Mouse (Mus musculus) limb, embryonic 10.5 days (tissue): ENCODE results near the gene Setd5. TPM values are rescaled to one million over a fixed set of nuclear protein-coding genes. Genes with fewer than 3 reads are reported as not detected.

Experiments
- DNase-seq: peaks from one replicate; pipeline ENCODE4 v3.0.0-alpha.2; 2017; ENCODE audit warnings: low spot score
- H3K27ac ChIP-seq: fragments of 300-500 bp; sonication (generic); 2 replicates; pipeline ENCODE4 v1.5.1; 2016; ENCODE audit warnings: mild to moderate bottlenecking
- H3K27me3 ChIP-seq: fragments of 300-500 bp; sonication (generic); 2 replicates; pipeline ENCODE4 v1.6.1; 2016; ENCODE audit warnings: low read depth, mild to moderate bottlenecking; ENCODE audit not compliant: poor library complexity, severe bottlenecking
- H3K36me3 ChIP-seq: fragments of 300-500 bp; sonication (generic); 2 replicates; pipeline ENCODE4 v1.6.1; 2016; ENCODE audit warnings: mild to moderate bottlenecking, moderate library complexity
- H3K4me1 ChIP-seq: fragments of 300-500 bp; sonication (generic); 2 replicates; pipeline ENCODE4 v1.6.1; 2016
- H3K4me3 ChIP-seq: fragments of 300-500 bp; sonication (generic); 2 replicates; pipeline ENCODE4 v1.5.1; 2016; ENCODE audit warnings: mild to moderate bottlenecking, moderate library complexity
- H3K9me3 ChIP-seq: fragments of 300-500 bp; sonication (generic); replicated peaks from 2 replicates; pipeline ENCODE4 v1.6.1; 2016; ENCODE audit warnings: mild to moderate bottlenecking
- WGBS: fragments of 180-500 bp; shearing (Covaris S2); methylation state at CpG from one replicate; pipeline ENCODE4 v1.1.7; 2016; 5-methylcytosine and 5-hydroxymethylcytosine counted together
- polyA plus RNA-seq: library from polyadenylated mRNA; unstranded; fragments of >200 nt; fragmentation: Nextera tagmentation; extraction: Ambion mirVana; gene quantifications from 2 replicates; pipeline ENCODE4 v1.2.1, GENCODE M21; 2016

The Setd5 gene
- polyA plus RNA-seq, 1 experiment from 2014 or later = 92.0 TPM

- Histone ChIP-seq H3K27me3 (no peaks in the 10 kb centered on the region), H3K27ac (no peak overlapping the region), H3K9me3 (no peaks in the 10 kb centered on the region), H3K36me3 (peaks cover 76% of the 10 kb centered on the region), H3K4me3 (no peak overlapping the region), H3K4me1 (0 out of 2 replicates have a peak, but pooled peaks cover 4% of the 10 kb centered on the region)
- DNase-seq = no peak
- 96% methylated on average over 1 of the region's 1 CpGs for WGBS
Observed at GRCm38 (mm10) chr6:113069154-113069553, 8.0 kb upstream of the Setd5 start.

DNA sequence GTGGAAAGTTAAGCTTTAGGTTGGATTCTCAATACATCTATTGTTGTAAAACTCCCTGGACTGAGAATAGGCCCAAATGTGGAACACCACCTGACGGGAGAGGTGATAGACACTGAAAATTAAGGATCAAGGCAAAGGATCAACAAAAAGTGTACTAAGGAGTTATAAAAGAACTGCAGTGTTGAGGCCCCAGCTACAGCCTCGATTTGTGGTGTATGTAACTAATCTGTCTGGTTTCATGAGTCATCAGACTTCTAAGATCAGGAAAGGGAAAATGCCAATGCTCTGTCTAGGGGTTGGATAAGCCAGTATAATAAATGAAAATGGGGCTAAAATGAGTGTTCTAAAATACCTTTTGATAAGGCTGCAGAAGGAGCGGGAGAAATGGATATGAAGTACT lies 1.9 kb upstream of the Setd5 start:
- Histone ChIP-seq H3K27me3 (no peaks in the 10 kb centered on the region), H3K9me3 (no peaks in the 10 kb centered on the region), H3K4me1 (peaks cover 28% of the 10 kb centered on the region), H3K36me3 (peaks cover 18% of the 10 kb centered on the region), H3K27ac (peak overlapping the region; percentile 99), H3K4me3 (peak overlapping the region; percentile 94)
- no peak for DNase-seq
- WGBS = 39% methylated on average over 3 of the region's 3 CpGs

DNA sequence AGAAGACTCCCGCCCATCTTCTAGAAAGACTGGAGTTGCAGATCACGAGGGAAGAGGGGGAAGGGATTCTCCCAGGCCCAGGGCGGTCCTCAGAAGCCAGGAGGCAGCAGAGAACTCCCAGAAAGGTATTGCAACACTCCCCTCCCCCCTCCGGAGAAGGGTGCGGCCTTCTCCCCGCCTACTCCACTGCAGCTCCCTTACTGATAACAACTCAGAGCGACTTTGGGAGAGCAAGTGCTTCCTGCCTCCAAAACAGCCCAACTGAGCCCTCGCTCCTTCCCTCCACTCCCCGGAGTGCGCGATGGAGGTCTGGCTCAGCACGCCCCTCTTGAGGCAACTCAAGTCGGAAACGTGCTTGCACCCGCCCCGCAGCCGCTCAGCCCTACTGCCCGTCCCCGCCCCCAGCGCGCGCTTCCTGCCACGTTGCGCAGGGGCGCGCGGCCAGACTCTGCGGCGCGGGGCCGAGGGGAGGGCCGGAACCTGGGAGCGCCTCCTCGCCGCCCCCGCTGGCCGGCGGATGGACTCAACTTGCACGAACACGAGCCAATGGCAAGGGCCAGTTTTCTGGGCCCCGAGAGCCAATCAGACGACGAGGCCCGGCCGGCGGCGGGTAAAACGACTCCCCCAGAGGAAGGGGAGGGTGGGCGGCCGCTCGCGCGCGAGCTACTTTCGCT lies 1.0 kb upstream of the Setd5 start:
- peak overlapping the region; percentile 94 for H3K4me3 ChIP-seq
- no peaks in the 10 kb centered on the region for H3K9me3 ChIP-seq
- peaks cover 12% of the 10 kb centered on the region for H3K36me3 ChIP-seq
- H3K27ac ChIP-seq = peak overlapping the region; percentile 99
- no peaks in the 10 kb centered on the region for H3K27me3 ChIP-seq
- under 1% methylated on average over 55 of the region's 55 CpGs for WGBS
- peaks cover 31% of the 10 kb centered on the region for H3K4me1 ChIP-seq
- peak; percentile 96 for DNase-seq

DNA sequence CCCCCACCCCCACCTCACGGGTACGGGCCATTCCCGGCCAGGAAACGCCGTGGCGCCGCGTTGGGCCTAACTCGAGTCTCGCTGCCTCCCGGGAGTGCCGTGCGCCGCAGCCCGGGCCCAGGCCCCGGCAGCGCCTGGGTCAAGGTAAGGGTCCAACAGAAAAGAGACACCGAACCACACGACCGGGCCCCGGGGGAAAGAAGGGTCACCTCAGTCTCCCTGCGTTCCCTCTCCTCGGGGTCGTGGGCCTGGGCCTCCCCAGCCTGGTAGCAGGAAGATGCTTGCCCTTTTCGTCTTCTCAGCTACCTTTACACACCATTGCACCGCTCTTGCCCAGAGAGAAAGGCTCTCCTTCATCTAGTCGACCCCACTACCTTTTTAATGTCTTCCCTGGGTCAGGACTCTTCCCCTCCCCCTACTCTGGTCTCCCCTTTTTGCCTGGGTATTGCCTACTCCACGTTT lies 435 bp downstream of the Setd5 start:
- H3K4me1 ChIP-seq = peaks cover 44% of the 10 kb centered on the region
- DNase-seq = no peak
- no peaks in the 10 kb centered on the region for H3K9me3 ChIP-seq
- peak overlapping the region; percentile 94 for H3K4me3 ChIP-seq
- under 1% methylated on average over 28 of the region's 28 CpGs for WGBS
- H3K27me3 ChIP-seq = no peaks in the 10 kb centered on the region
- H3K27ac ChIP-seq = peak overlapping the region; percentile 99
- H3K36me3 ChIP-seq = peaks cover 4% of the 10 kb centered on the region; the same call in 1 of the 2 replicates

- Histone ChIP-seq H3K36me3 (peaks cover 4% of the 10 kb centered on the region; the same call in 1 of the 2 replicates), H3K9me3 (no peaks in the 10 kb centered on the region), H3K27me3 (no peaks in the 10 kb centered on the region), H3K27ac (peak overlapping the region; percentile 99), H3K4me3 (peak overlapping the region; percentile 94), H3K4me1 (peaks cover 44% of the 10 kb centered on the region)
- WGBS = under 1% methylated on average over 18 of the region's 18 CpGs
- DNase-seq = peak; percentile 64
Observed at GRCm38 (mm10) chr6:113078031-113078721, 1.0 kb downstream of the Setd5 start.

GRCm38 (mm10) chr6:113079492-113079891 lies 2.3 kb downstream of the Setd5 start:
- H3K27ac ChIP-seq = peak overlapping the region; percentile 19; the same call in 1 of the 2 replicates
- 2% methylated on average over 3 of the region's 3 CpGs for WGBS
- H3K4me3 ChIP-seq = peak overlapping the region; percentile 94
- no peaks in the 10 kb centered on the region for H3K9me3 ChIP-seq
- peaks cover 40% of the 10 kb centered on the region for H3K4me1 ChIP-seq
- no peaks in the 10 kb centered on the region for H3K27me3 ChIP-seq
- H3K36me3 ChIP-seq = peaks cover 5% of the 10 kb centered on the region; the same call in 1 of the 2 replicates
- peak; percentile 42 for DNase-seq

DNA sequence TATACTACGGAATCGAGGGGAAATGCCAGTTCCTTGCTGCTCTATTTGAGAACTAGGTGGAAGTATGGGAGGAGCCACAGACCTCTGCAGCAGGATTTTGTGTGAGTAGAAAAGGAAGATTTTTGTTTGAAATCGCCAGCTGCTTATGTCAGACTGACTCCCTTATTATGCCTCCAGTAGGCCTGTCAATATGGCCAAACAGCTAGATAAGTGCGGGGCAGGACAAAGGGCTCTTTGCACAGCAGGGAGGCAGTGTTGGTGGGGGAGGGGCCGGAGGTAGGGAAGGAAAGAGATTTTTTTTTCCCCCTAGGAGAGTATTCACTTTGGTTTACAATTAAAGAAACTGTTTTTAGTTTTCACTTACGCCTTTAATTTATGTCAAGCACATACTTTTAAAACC lies 5.1 kb downstream of the Setd5 start:
- no peaks in the 10 kb centered on the region for H3K9me3 ChIP-seq
- 35% methylated on average over 6 of the region's 6 CpGs for WGBS
- 0 out of 2 replicates have a peak overlapping the region, but pooled peaks have one; percentile 10 for H3K4me3 ChIP-seq
- no peak for DNase-seq
- peaks cover 6% of the 10 kb centered on the region for H3K36me3 ChIP-seq
- peaks cover 31% of the 10 kb centered on the region for H3K4me1 ChIP-seq
- no peak overlapping the region for H3K27ac ChIP-seq
- H3K27me3 ChIP-seq = no peaks in the 10 kb centered on the region

GRCm38 (mm10) chr6:113084590-113084989 lies 7.4 kb downstream of the Setd5 start:
- no peak for DNase-seq
- no peaks in the 10 kb centered on the region for H3K27me3 ChIP-seq
- H3K9me3 ChIP-seq = no peaks in the 10 kb centered on the region
- WGBS = 87% methylated on average over 4 of the region's 4 CpGs
- peaks cover 23% of the 10 kb centered on the region for H3K4me1 ChIP-seq
- no peak overlapping the region for H3K4me3 ChIP-seq
- no peak overlapping the region for H3K27ac ChIP-seq
- H3K36me3 ChIP-seq = peaks cover 13% of the 10 kb centered on the region

GRCm38 (mm10) chr6:113093206-113093605 lies 16.0 kb downstream of the Setd5 start:
- 90% methylated on average over 3 of the region's 3 CpGs for WGBS
- no peak overlapping the region for H3K27ac ChIP-seq

GRCm38 (mm10) chr6:113095547-113095946 lies 18.4 kb downstream of the Setd5 start:
- Histone ChIP-seq H3K27me3 (no peaks in the 10 kb centered on the region), H3K36me3 (peaks cover 16% of the 10 kb centered on the region), H3K4me1 (no peaks in the 10 kb centered on the region), H3K4me3 (no peak overlapping the region), H3K9me3 (no peaks in the 10 kb centered on the region), H3K27ac (no peak overlapping the region)
- no peak for DNase-seq
- 97% methylated on average over 1 of the region's 1 CpGs for WGBS

More at GRCm38 (mm10) chr6:113093206-113093605, 16.0 kb downstream of the Setd5 start:
- Histone ChIP-seq H3K4me3 (no peak overlapping the region), H3K9me3 (no peaks in the 10 kb centered on the region), H3K27me3 (no peaks in the 10 kb centered on the region), H3K36me3 (peaks cover 17% of the 10 kb centered on the region; the same call in 1 of the 2 replicates), H3K4me1 (no peaks in the 10 kb centered on the region)
- DNase-seq = no peak

- Histone ChIP-seq H3K9me3 (no peaks in the 10 kb centered on the region), H3K27me3 (no peaks in the 10 kb centered on the region), H3K4me1 (no peaks in the 10 kb centered on the region), H3K36me3 (peaks cover 11% of the 10 kb centered on the region), H3K4me3 (no peak overlapping the region), H3K27ac (no peak overlapping the region)
- DNase-seq = no peak
- 91% methylated on average over 5 of the region's 5 CpGs for WGBS
Observed at GRCm38 (mm10) chr6:113097662-113098061, 20.5 kb downstream of the Setd5 start.

DNA sequence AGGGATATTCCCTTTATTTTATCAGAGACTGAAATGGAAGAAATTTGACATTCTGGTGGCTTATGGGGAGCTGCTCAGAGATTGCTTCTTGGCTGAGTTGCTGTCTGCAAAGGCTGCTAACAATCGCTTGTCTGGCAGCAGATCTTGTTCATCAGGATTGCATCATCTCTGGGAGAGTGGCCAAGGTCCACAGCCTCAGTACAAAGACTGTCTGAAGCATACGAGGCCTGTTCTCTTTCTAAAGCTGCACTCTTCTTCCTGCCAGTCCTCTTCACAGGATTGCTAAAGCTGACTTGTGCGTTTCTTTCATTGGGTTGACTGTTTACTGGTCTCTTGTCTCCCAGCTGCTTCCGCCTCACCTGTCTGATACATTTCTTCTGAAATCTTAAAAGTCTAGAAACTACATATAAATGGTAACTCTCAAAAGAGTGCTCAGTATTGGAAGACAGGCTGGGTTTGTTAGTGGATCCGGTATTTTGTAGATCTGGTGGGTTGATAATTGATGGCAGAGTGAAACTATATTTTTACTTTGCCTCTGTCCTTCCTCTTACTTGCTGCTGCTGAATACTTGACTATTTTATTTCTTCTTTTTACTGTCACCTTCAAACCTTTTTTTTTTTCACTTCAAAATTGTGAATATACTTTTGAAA lies 22.6 kb downstream of the Setd5 start:
- WGBS = 73% methylated on average over 5 of the region's 5 CpGs
- Histone ChIP-seq H3K27ac (no peak overlapping the region), H3K36me3 (peaks cover 15% of the 10 kb centered on the region), H3K9me3 (no peaks in the 10 kb centered on the region), H3K27me3 (no peaks in the 10 kb centered on the region), H3K4me1 (no peaks in the 10 kb centered on the region), H3K4me3 (no peak overlapping the region)
- no peak for DNase-seq

GRCm38 (mm10) chr6:113102541-113102940 lies 25.4 kb downstream of the Setd5 start:
- H3K27me3 ChIP-seq = no peaks in the 10 kb centered on the region
- H3K9me3 ChIP-seq = no peaks in the 10 kb centered on the region
- peaks cover 39% of the 10 kb centered on the region for H3K36me3 ChIP-seq
- H3K4me3 ChIP-seq = no peak overlapping the region
- no peak overlapping the region for H3K27ac ChIP-seq
- no peak for DNase-seq
- 84% methylated on average over 4 of the region's 4 CpGs for WGBS
- no peaks in the 10 kb centered on the region for H3K4me1 ChIP-seq
